Mouse (Mus musculus) layer of hippocampus, postnatal 14 days (tissue): ENCODE data around the gene Bub1b. TPM values are rescaled to one million over a fixed set of nuclear protein-coding genes. Genes with fewer than 3 reads are reported as not detected.

Source experiments
- total RNA-seq, 2 experiments: library from RNA; stranded (reverse); gene quantifications; 2 replicates each; pipeline ENCODE4 v1.2.3; 2021

The Bub1b gene
- total RNA-seq, 2 experiments from 2014 or later = 2.7 to 2.9 TPM

Other genes starting within 250 kb of the Bub1b start
- gene Gpr176, start 224.8 kb upstream of the Bub1b start, total RNA-seq = 10 to 100 TPM; 14.0 to 14.4 TPM
- 10 to 100 TPM; 24.5 to 26.9 TPM for gene Eif2ak4, start 209.6 kb upstream of the Bub1b start, total RNA-seq
- gene Srp14, start 118.5 kb upstream of the Bub1b start, total RNA-seq = 100 to 1,000 TPM; 169 to 184 TPM
- gene Bmf, start 48.5 kb upstream of the Bub1b start, total RNA-seq = 1 to 10 TPM; 5.2 to 6.7 TPM
- gene Pak6, start 65.1 kb downstream of the Bub1b start, total RNA-seq = 10 to 100 TPM; 67.8 to 75.1 TPM
- gene Ankrd63, start 105.8 kb downstream of the Bub1b start, total RNA-seq = 1 to 10 TPM; 9.4 to 10.0 TPM
- 1 to 10 TPM; 2.1 to 2.7 TPM for gene Plcb2, start 130.2 kb downstream of the Bub1b start, total RNA-seq
- gene Inafm2, start 147.5 kb downstream of the Bub1b start, total RNA-seq = 10 to 100 TPM; 38.8 to 39.7 TPM
- 1 to 10 TPM; 3.5 to 4.2 TPM for gene Ccdc9b, start 164.4 kb downstream of the Bub1b start, total RNA-seq
- not detected for gene Phgr1, start 174.6 kb downstream of the Bub1b start, total RNA-seq
- gene Disp2, start 181.5 kb downstream of the Bub1b start, total RNA-seq = 100 to 1,000 TPM; 218 to 234 TPM
- gene Knstrn, start 215.8 kb downstream of the Bub1b start, total RNA-seq = 1 to 10 TPM; 2.4 to 3.2 TPM